Mouse (Mus musculus) WW6 (cell line): ENCODE measurements around the gene Insm1.

Experiments used
- DNase-seq: peaks from one replicate; pipeline ENCODE4 v3.0.0-alpha.2; 2013; ENCODE audit warnings: low read depth, low spot score

Gene Insm1

DNA sequence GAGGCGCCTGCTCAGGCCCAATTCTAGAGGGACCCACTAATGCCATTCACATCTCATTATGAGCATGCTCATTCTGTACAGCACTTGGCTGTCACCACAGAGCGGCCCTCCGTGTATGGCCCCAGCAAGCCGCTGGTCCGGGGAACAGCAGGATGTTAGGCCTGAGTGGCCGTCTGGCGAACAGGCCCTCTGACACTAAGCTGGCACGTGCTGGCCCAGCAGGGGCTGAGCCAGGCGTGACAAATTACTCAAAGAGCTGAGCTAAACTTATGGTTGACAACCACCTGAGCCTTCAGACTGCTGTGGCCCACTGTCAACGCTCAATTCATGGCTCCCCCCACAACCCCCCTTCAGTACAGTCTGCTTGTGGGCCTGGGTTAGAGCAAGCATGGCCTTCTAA lies 40.5 kb downstream of the Insm1 start:
- no peak for DNase-seq

DNA sequence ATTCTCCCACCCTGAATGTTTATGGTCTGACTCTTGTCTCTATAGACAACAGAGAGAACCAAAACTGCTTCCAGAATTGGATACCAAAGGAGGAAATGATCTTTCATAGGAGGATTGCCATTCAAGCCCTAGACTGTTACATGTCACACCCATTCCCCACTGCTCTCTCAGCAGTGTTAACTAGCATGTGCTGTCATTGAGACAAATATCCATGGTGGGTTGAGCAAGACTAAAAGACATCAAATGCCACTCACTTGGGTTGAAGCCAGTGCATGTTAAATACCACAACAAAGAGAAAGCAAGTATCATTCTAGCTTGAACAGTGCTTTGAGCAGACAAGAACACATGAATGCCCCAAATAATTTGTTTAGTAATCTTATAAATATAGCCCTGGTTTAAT lies 41.2 kb downstream of the Insm1 start:
- DNase-seq = no peak

GRCm38 (mm10) chr2:146265045-146265444 lies 43.3 kb downstream of the Insm1 start:
- no peak for DNase-seq

DNA sequence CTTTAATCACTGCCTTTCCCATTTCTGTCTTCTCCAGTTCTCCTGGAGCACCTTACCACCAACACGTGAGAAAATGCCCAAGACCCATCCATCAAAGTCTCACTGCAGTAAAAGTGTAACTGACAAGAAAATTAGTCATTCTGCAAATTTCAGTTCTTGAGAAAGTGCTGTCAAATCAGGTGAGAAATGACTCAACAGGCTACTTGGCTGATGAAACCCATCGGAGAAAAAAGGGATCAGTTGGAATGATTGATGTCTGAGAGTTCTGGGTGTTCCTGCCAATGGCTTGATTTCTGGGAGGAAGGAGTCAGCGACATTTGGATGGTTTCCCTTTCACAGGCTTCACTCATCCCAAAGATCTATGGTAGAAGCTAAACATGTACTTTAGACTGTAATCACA lies 44.8 kb downstream of the Insm1 start:
- DNase-seq = no peak
